Mouse (Mus musculus): ENCODE results near the gene Plekha3. TPM values are rescaled to one million over a fixed set of nuclear protein-coding genes. Genes with fewer than 3 reads are reported as not detected.

The Plekha3 gene
- polyA plus RNA-seq, 1 experiment from 2014 or later, result 10.5 TPM

GRCm38 (mm10) chr2:76658551-76658950, 16.5 kb upstream of the Plekha3 start:
- Histone ChIP-seq H3K9me3 (no peaks in the 10 kb centered on the region), H3K27ac (no peak overlapping the region)
- WGBS, result 84% methylated on average over 13 of the region's 13 CpGs

GRCm38 (mm10) chr2:76659419-76659818, 15.7 kb upstream of the Plekha3 start:
- Histone ChIP-seq H3K27me3 (replicated peaks) (no peaks in the 10 kb centered on the region), H3K27ac (no peak overlapping the region), H3K9ac (no peak overlapping the region), H3K4me3 (no peak overlapping the region), H3K36me3 (replicated peaks) (no peaks in the 10 kb centered on the region), H3K9me3 (no peaks in the 10 kb centered on the region), H3K4me1 (no peaks in the 10 kb centered on the region), H3K4me2 (no peak overlapping the region)
- no peak for ATAC-seq (replicated peaks)
- WGBS, result 60% methylated on average over 5 of the region's 8 CpGs

More at GRCm38 (mm10) chr2:76658551-76658950, 16.5 kb upstream of the Plekha3 start:
- no peak overlapping the region for H3K4me2 ChIP-seq
- no peaks in the 10 kb centered on the region for H3K36me3 ChIP-seq (replicated peaks)
- H3K4me1 ChIP-seq, result no peaks in the 10 kb centered on the region
- no peak overlapping the region for H3K9ac ChIP-seq
- no peaks in the 10 kb centered on the region for H3K27me3 ChIP-seq (replicated peaks)
- ATAC-seq (replicated peaks), result no peak
- H3K4me3 ChIP-seq, result no peak overlapping the region

- Histone ChIP-seq H3K36me3 (replicated peaks) (no peaks in the 10 kb centered on the region), H3K9ac (no peak overlapping the region), H3K27me3 (replicated peaks) (no peaks in the 10 kb centered on the region), H3K9me3 (no peaks in the 10 kb centered on the region), H3K4me3 (no peak overlapping the region), H3K27ac (no peak overlapping the region), H3K4me1 (peaks cover 3% of the 10 kb centered on the region; the same call in 1 of the 2 replicates), H3K4me2 (no peak overlapping the region)
- WGBS, result 99% methylated on average over 7 of the region's 7 CpGs
- no peak for ATAC-seq (replicated peaks)
Measured at GRCm38 (mm10) chr2:76665531-76665930, 9.6 kb upstream of the Plekha3 start.

GRCm38 (mm10) chr2:76667200-76667599, 7.9 kb upstream of the Plekha3 start:
- Histone ChIP-seq H3K9ac (no peak overlapping the region), H3K4me1 (peaks cover 10% of the 10 kb centered on the region), H3K27me3 (replicated peaks) (no peaks in the 10 kb centered on the region), H3K9me3 (no peaks in the 10 kb centered on the region), H3K27ac (no peak overlapping the region), H3K4me3 (no peak overlapping the region), H3K36me3 (replicated peaks) (no peaks in the 10 kb centered on the region), H3K4me2 (no peak overlapping the region)
- WGBS, result 85% methylated on average over 5 of the region's 5 CpGs
- ATAC-seq (replicated peaks), result no peak

- H3K27ac ChIP-seq, result no peak overlapping the region
- no peak overlapping the region for H3K9ac ChIP-seq
- H3K9me3 ChIP-seq, result no peaks in the 10 kb centered on the region
- H3K4me2 ChIP-seq, result peak overlapping the region; percentile 57
- peak overlapping the region; percentile 41 for H3K4me3 ChIP-seq
- no peaks in the 10 kb centered on the region for H3K36me3 ChIP-seq (replicated peaks)
- peaks cover 21% of the 10 kb centered on the region for H3K4me1 ChIP-seq
- H3K27me3 ChIP-seq (replicated peaks), result no peaks in the 10 kb centered on the region
- 83% methylated on average over 6 of the region's 6 CpGs for WGBS
- no peak for ATAC-seq (replicated peaks)
Measured at GRCm38 (mm10) chr2:76671641-76672040, 3.4 kb upstream of the Plekha3 start.

GRCm38 (mm10) chr2:76672134-76672745, 2.8 kb upstream of the Plekha3 start:
- peak overlapping the region; percentile 35 for H3K9ac ChIP-seq
- peaks cover 25% of the 10 kb centered on the region for H3K4me1 ChIP-seq

GRCm38 (mm10) chr2:76672966-76673392, 2.1 kb upstream of the Plekha3 start, which contains the start of gene Fkbp7:
Fkbp7 (minus strand) TSS chr2:76673116.
- peak within 1 kb of the TSS; percentile 57 for H3K4me2 ChIP-seq
- no peaks in the 10 kb centered on the region for H3K9me3 ChIP-seq
- H3K27me3 ChIP-seq (replicated peaks), result no peaks in the 10 kb centered on the region
- H3K27ac ChIP-seq, result peak within 1 kb of the TSS; percentile 74
- no peaks in the 10 kb centered on the region for H3K36me3 ChIP-seq (replicated peaks)
- under 1% methylated on average over 17 of the region's 17 CpGs for WGBS
- H3K9ac ChIP-seq, result peak within 1 kb of the TSS; percentile 35
- H3K4me3 ChIP-seq, result peak within 1 kb of the TSS; percentile 41
- peak; percentile 95 for ATAC-seq (replicated peaks)
- peaks cover 25% of the 10 kb centered on the region for H3K4me1 ChIP-seq

More at GRCm38 (mm10) chr2:76672134-76672745, 2.8 kb upstream of the Plekha3 start:
- Histone ChIP-seq H3K4me3 (peak overlapping the region; percentile 41), H3K9me3 (no peaks in the 10 kb centered on the region), H3K36me3 (replicated peaks) (no peaks in the 10 kb centered on the region), H3K27me3 (replicated peaks) (no peaks in the 10 kb centered on the region), H3K4me2 (peak overlapping the region; percentile 57), H3K27ac (peak overlapping the region; percentile 74)
- 37% methylated on average over 9 of the region's 9 CpGs for WGBS
- no peak for ATAC-seq (replicated peaks)

GRCm38 (mm10) chr2:76673472-76674081, 1.5 kb upstream of the Plekha3 start:
- Histone ChIP-seq H3K4me1 (peaks cover 23% of the 10 kb centered on the region), H3K27ac (peak overlapping the region; percentile 74), H3K9me3 (no peaks in the 10 kb centered on the region), H3K4me3 (peak overlapping the region; percentile 41), H3K4me2 (peak overlapping the region; percentile 57), H3K36me3 (replicated peaks) (no peaks in the 10 kb centered on the region), H3K9ac (no peak overlapping the region), H3K27me3 (replicated peaks) (no peaks in the 10 kb centered on the region)
- 37% methylated on average over 7 of the region's 7 CpGs for WGBS
- no peak for ATAC-seq (replicated peaks)

- peak; percentile 62 for ATAC-seq (replicated peaks)
- 0% methylated on average over 41 of the region's 44 CpGs for WGBS
- no peaks in the 10 kb centered on the region for H3K27me3 ChIP-seq (replicated peaks)
- no peaks in the 10 kb centered on the region for H3K9me3 ChIP-seq
- H3K36me3 ChIP-seq (replicated peaks), result no peaks in the 10 kb centered on the region; the same call in 1 of the 2 replicates
- peak overlapping the region; percentile 78 for H3K9ac ChIP-seq
- H3K4me2 ChIP-seq, result peak overlapping the region; percentile 62
- peaks cover 22% of the 10 kb centered on the region for H3K4me1 ChIP-seq
- peak overlapping the region; percentile 85 for H3K27ac ChIP-seq
- peak overlapping the region; percentile 87 for H3K4me3 ChIP-seq
Measured at GRCm38 (mm10) chr2:76675451-76675850, 370 bp downstream of the Plekha3 start.

- 5% methylated on average over 4 of the region's 4 CpGs for WGBS
- peak overlapping the region; percentile 62 for H3K4me2 ChIP-seq
- peaks cover 22% of the 10 kb centered on the region for H3K4me1 ChIP-seq
- no peak for ATAC-seq (replicated peaks)
- no peak overlapping the region for H3K27ac ChIP-seq
- no peaks in the 10 kb centered on the region for H3K9me3 ChIP-seq
- no peaks in the 10 kb centered on the region for H3K27me3 ChIP-seq (replicated peaks)
- no peaks in the 10 kb centered on the region; the same call in 1 of the 2 replicates for H3K36me3 ChIP-seq (replicated peaks)
- peak overlapping the region; percentile 87 for H3K4me3 ChIP-seq
- H3K9ac ChIP-seq, result peak overlapping the region; percentile 78
Measured at GRCm38 (mm10) chr2:76675949-76676348, 868 bp downstream of the Plekha3 start.

- H3K36me3 ChIP-seq (replicated peaks), result no peaks in the 10 kb centered on the region; the same call in 1 of the 2 replicates
- no peaks in the 10 kb centered on the region for H3K27me3 ChIP-seq (replicated peaks)
- no peak for ATAC-seq (replicated peaks)
- H3K9me3 ChIP-seq, result no peaks in the 10 kb centered on the region
- peaks cover 21% of the 10 kb centered on the region for H3K4me1 ChIP-seq
- WGBS, result 62% methylated on average over 13 of the region's 13 CpGs
- peak overlapping the region; percentile 87 for H3K4me3 ChIP-seq
- H3K27ac ChIP-seq, result no peak overlapping the region
- peak overlapping the region; percentile 78; the same call in 1 of the 2 replicates for H3K9ac ChIP-seq
- peak overlapping the region; percentile 62 for H3K4me2 ChIP-seq
Measured at GRCm38 (mm10) chr2:76676401-76677226, 1.5 kb downstream of the Plekha3 start.

GRCm38 (mm10) chr2:76682301-76682700, 7.2 kb downstream of the Plekha3 start:
- H3K36me3 ChIP-seq (replicated peaks), result peaks cover 29% of the 10 kb centered on the region
- no peak for ATAC-seq (replicated peaks)
- H3K9ac ChIP-seq, result no peak overlapping the region
- H3K27ac ChIP-seq, result no peak overlapping the region
- no peak overlapping the region for H3K4me3 ChIP-seq
- H3K4me1 ChIP-seq, result no peaks in the 10 kb centered on the region
- no peaks in the 10 kb centered on the region for H3K27me3 ChIP-seq (replicated peaks)
- H3K4me2 ChIP-seq, result no peak overlapping the region
- WGBS, result 95% methylated on average over 8 of the region's 8 CpGs
- no peaks in the 10 kb centered on the region for H3K9me3 ChIP-seq
